Comparison of ENCODE assay signal across 15 mouse cellular contexts in genomic region chr2:166303854-166304253, GRCm38 (mm10).
DNase-seq lines count a peak whose midpoint lies in the region; ATAC-seq and TF ChIP-seq lines count a peak whose summit lies in the region.
"Had no signal": no experiment of that assay in that cellular context is flagged by ENCODE, and none has a peak within 500 bp of the region (broad histone marks: within the 10 kb centered on the region; RNA-seq: fewer than 3 reads in every experiment).

No protein-coding gene starts in this region.

- ATAC-seq in liver, embryonic 12.5 days = no peak
- ATAC-seq in intestine, postnatal 0 days = no peak
- ATAC-seq: forebrain, embryonic 15.5 days; intestine, embryonic 16.5 days had no signal

- no peaks in the 10 kb centered on the region for H3K9me3 ChIP-seq in liver, embryonic 12.5 days (replicated peaks)
- H3K9me3 ChIP-seq in intestine, postnatal 0 days (ENCODE audit: control insufficient read depth) = no peaks in the 10 kb centered on the region
- H3K9me3 ChIP-seq: forebrain, embryonic 15.5 days had no signal

- 73% methylated on average over 2 of the region's 2 CpGs for WGBS in liver, adult 2 months
- WGBS in liver, embryonic 12.5 days (ENCODE audit: insufficient replicate concordance) = 58% methylated on average over 2 of the region's 2 CpGs
- 61% methylated on average over 2 of the region's 2 CpGs for WGBS in intestine, postnatal 0 days

- TF ChIP-seq CTCF in liver, adult 2 months (IDR thresholded peaks at IDR 0.05; ENCODE audit: low read depth, low read length) = no peak
- no peak for TF ChIP-seq CTCF in intestine, postnatal 0 days (IDR thresholded peaks at IDR 0.05; ENCODE audit: low read depth)

- H3K27me3 ChIP-seq in liver, adult 2 months (ENCODE audit: control insufficient read depth, insufficient read depth, low read length) = no peaks in the 10 kb centered on the region
- H3K27me3 ChIP-seq in liver, embryonic 12.5 days (replicated peaks) = no peaks in the 10 kb centered on the region
- no peaks in the 10 kb centered on the region for H3K27me3 ChIP-seq in intestine, postnatal 0 days (replicated peaks; ENCODE audit: control insufficient read depth, insufficient read depth, low read length)
- H3K27me3 ChIP-seq: forebrain, embryonic 15.5 days had no signal

- no peak overlapping the region for H3K9ac ChIP-seq in liver, adult 2 months (ENCODE audit: low read depth, low read length)
- no peak overlapping the region for H3K9ac ChIP-seq in liver, embryonic 12.5 days
- no peak overlapping the region for H3K9ac ChIP-seq in intestine, postnatal 0 days (ENCODE audit: low read depth, low read length)
- H3K9ac ChIP-seq: forebrain, embryonic 15.5 days had no signal

- H3K36me3 ChIP-seq in liver, adult 2 months (ENCODE audit: control insufficient read depth, insufficient read depth, low read length) = no peaks in the 10 kb centered on the region
- no peaks in the 10 kb centered on the region for H3K36me3 ChIP-seq in liver, embryonic 12.5 days
- no peaks in the 10 kb centered on the region for H3K36me3 ChIP-seq in intestine, postnatal 0 days (ENCODE audit: control insufficient read depth, insufficient read depth)
- H3K36me3 ChIP-seq: forebrain, embryonic 15.5 days had no signal

- DNase-seq in gastrocnemius, postnatal 14 days = peak; percentile 15
- no peak for DNase-seq in gastrocnemius, adult 8-10 months (ENCODE audit: low spot score in 2 of 2)
- peak; percentile 17 for DNase-seq in liver, adult 2 months (ENCODE audit: extremely low read depth, low read depth, low spot score)
- DNase-seq in cerebellum, postnatal 14 days = peak; percentile 51 to 53
- no peak for DNase-seq in adrenal gland, postnatal 36 days
- DNase-seq: adrenal gland, adult 2 months; right cerebral cortex, postnatal 4 days; thymus, postnatal 14 days had no signal

- no peaks in the 10 kb centered on the region for H3K4me1 ChIP-seq in liver, adult 2 months (ENCODE audit: control insufficient read depth, insufficient read depth, low read length)
- no peaks in the 10 kb centered on the region for H3K4me1 ChIP-seq in liver, embryonic 12.5 days
- H3K4me1 ChIP-seq in intestine, postnatal 0 days (replicated peaks; ENCODE audit: control insufficient read depth, insufficient read depth, low read length) = no peaks in the 10 kb centered on the region

- no peak overlapping the region for H3K27ac ChIP-seq in liver, adult 2 months (replicated peaks; ENCODE audit: insufficient read depth, low read depth, low read length)
- H3K27ac ChIP-seq in liver, embryonic 12.5 days = no peak overlapping the region
- no peak overlapping the region for H3K27ac ChIP-seq in intestine, postnatal 0 days (ENCODE audit: low read depth, low read length)
- H3K27ac ChIP-seq: forebrain, embryonic 15.5 days; kidney, postnatal 0 days; layer of hippocampus, adult 2 months had no signal

- intact Hi-C loops in gastrocnemius, postnatal 14 days (cut with DNase I; ENCODE audit: low total_unique reads) = no loop called here

- H3K4me2 ChIP-seq in liver, embryonic 12.5 days = no peak overlapping the region
- H3K4me2 ChIP-seq in intestine, postnatal 0 days (replicated peaks; ENCODE audit: low read depth) = no peak overlapping the region
- H3K4me2 ChIP-seq: forebrain, embryonic 15.5 days; liver, embryonic 11.5 days had no signal

- H3K4me3 ChIP-seq in liver, adult 2 months (ENCODE audit: insufficient read depth, low read depth, low read length) = no peak overlapping the region
- H3K4me3 ChIP-seq in liver, embryonic 12.5 days = no peak overlapping the region
- no peak overlapping the region for H3K4me3 ChIP-seq in intestine, postnatal 0 days (ENCODE audit: low read depth, low read length)
- H3K4me3 ChIP-seq: forebrain, embryonic 15.5 days; layer of hippocampus, adult 2 months had no signal

- no peak for TF ChIP-seq POLR2A in liver, adult 2 months (IDR thresholded peaks at IDR 0.05; ENCODE audit: extremely low read depth, insufficient read depth, low read length)

- H3K79me2 ChIP-seq in liver, adult 2 months (ENCODE audit: control insufficient read depth, insufficient read depth, low read length) = no peaks in the 10 kb centered on the region

Comparison
In these comparisons a context has a peak if more than half of its experiments do, and no peak if none do; other contexts are left out.
1. DNase-seq: peak in gastrocnemius, postnatal 14 days (single experiment), liver, adult 2 months (single experiment) and cerebellum, postnatal 14 days (2 of 2); none in gastrocnemius, adult 8-10 months (0 of 2) and adrenal gland, postnatal 36 days (0 of 2).